Mouse (Mus musculus) liver, adult 2 months (tissue): ENCODE measurements around the gene Rpusd2.
"Not testable (repeated sequence)": the region's sequence is repeated elsewhere in the genome, so short reads cannot be mapped to it uniquely, and the experiment has no call there.

ENCODE experiments used
- CTCF ChIP-seq: fragments of 200-500 bp; IDR thresholded peaks from 2 replicates; pipeline ENCODE4 v1.5.1; 2011; ENCODE audit warnings: low read depth, low read length, control low read depth
- POLR2A ChIP-seq: fragments of 200-500 bp; IDR thresholded peaks from 2 replicates; pipeline ENCODE4 v1.6.1; 2011; ENCODE audit warnings: low read length, control low read depth; ENCODE audit not compliant: insufficient read depth; ENCODE audit errors: extremely low read depth

DNA sequence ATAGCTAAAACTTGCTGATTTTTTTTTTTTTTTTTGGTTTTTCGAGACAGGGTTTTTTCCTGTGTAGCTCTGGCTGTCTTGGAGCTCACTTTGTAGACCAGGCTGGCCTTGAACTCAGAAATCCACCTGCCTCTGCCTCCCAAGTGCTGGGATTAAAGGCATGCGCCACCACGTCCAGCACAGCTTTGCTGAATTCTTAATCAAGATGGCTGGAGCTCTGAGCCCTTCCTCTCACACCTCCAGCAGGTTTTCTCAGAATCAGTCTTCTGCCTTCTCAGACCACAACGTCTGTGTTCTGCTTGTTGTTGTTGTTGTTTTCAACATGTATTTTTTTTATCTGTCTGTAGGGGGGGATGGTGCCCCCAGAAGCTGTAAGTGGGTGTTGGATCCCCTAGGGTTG is 18.3 kb upstream of the Rpusd2 start:
- not testable (repeated sequence) for TF ChIP-seq POLR2A, CTCF
